Mouse (Mus musculus): ENCODE results near the gene Arhgap19.
A peak's percentile ranks its signal among the peaks of the same experiment; 100 is the strongest.

- TF ChIP-seq CTCF (IDR thresholded peaks at IDR 0.05; ENCODE audit: low read depth) (peak; percentile 53), EP300 (IDR thresholded peaks at IDR 0.05; ENCODE audit: low read depth) (no peak)
These were observed 1.5 kb upstream of the Arhgap19 start for GRCm38 (mm10) chr19:41803322-41803721.
